Mouse (Mus musculus): Measurements from ENCODE around the gene Mrpl17.

- TF ChIP-seq CTCF (IDR thresholded peaks at IDR 0.05; ENCODE audit: control insufficient read depth, insufficient read depth, low read length) = no peak
- TF ChIP-seq POLR2A (IDR thresholded peaks at IDR 0.05; ENCODE audit: borderline replicate concordance, control insufficient read depth, low read depth, low read length) = no peak
Measured at GRCm38 (mm10) chr7:105796972-105797371, 13.9 kb downstream of the Mrpl17 start.
